Mouse (Mus musculus) olfactory bulb, adult 2 months (tissue): ENCODE measurements around the gene Shisa7.

ENCODE experiments used
- CTCF ChIP-seq: fragments of 200-500 bp; IDR thresholded peaks from 2 replicates; pipeline ENCODE4 v1.5.1; 2012; ENCODE audit warnings: low read depth, mild to moderate bottlenecking, low read length, moderate library complexity; ENCODE audit not compliant: insufficient read depth
- POLR2A ChIP-seq: fragments of 200-500 bp; IDR thresholded peaks from 2 replicates; pipeline ENCODE4 v1.6.1; 2012; ENCODE audit warnings: mild to moderate bottlenecking, low read depth, low read length, moderate library complexity; ENCODE audit not compliant: insufficient read depth

GRCm38 (mm10) chr7:4870133-4870532 is 25.6 kb upstream of the Shisa7 start, which contains the start of gene Isoc2b:
- TF ChIP-seq POLR2A = no peak
- no peak for TF ChIP-seq CTCF
